Mouse (Mus musculus) kidney, embryonic 16.5 days (tissue): ENCODE data around the gene Gm10803. TPM values are rescaled to one million over a fixed set of nuclear protein-coding genes. Genes with fewer than 3 reads are reported as not detected.

Source experiments
- ATAC-seq: fragments of 200-750 bp; cut with Nextera tagmentation; 2 replicates; pipeline ENCODE4 v1.8.0; 2017; ENCODE audit warnings: moderate TSS enrichment; ENCODE audit not compliant: low FRiP score, low TSS enrichment
- H3K27ac ChIP-seq: fragments of 300-500 bp; sonication (generic); 2 replicates; pipeline ENCODE4 v1.5.1; 2014; ENCODE audit warnings: low read length
- H3K27me3 ChIP-seq: fragments of 300-500 bp; sonication (generic); 2 replicates; pipeline ENCODE4 v1.6.1; 2014; ENCODE audit warnings: low read length, control low read depth, mixed read lengths; ENCODE audit not compliant: insufficient read depth
- H3K36me3 ChIP-seq: fragments of 300-500 bp; sonication (generic); 2 replicates; pipeline ENCODE4 v1.6.1; 2014; ENCODE audit warnings: low read length, control low read depth, mixed read lengths; ENCODE audit not compliant: insufficient read depth
- H3K4me1 ChIP-seq: fragments of 300-500 bp; sonication (generic); 2 replicates; pipeline ENCODE4 v1.6.1; 2014; ENCODE audit warnings: low read length, control low read depth, mixed read lengths; ENCODE audit not compliant: insufficient read depth
- H3K4me2 ChIP-seq: fragments of 300-500 bp; sonication (generic); replicated peaks from 2 replicates; pipeline ENCODE4 v1.6.1; 2014; ENCODE audit warnings: low read depth, low read length
- H3K4me3 ChIP-seq: fragments of 300-500 bp; sonication (generic); 2 replicates; pipeline ENCODE4 v1.5.1; 2014; ENCODE audit warnings: mild to moderate bottlenecking, low read length
- H3K9ac ChIP-seq: fragments of 300-500 bp; sonication (generic); replicated peaks from 2 replicates; pipeline ENCODE4 v1.6.1; 2014; ENCODE audit warnings: low read length
- H3K9me3 ChIP-seq: fragments of 300-500 bp; sonication (generic); 2 replicates; pipeline ENCODE4 v1.6.1; 2016; ENCODE audit warnings: low read length, control low read depth
- WGBS: fragments of 180-500 bp; shearing (Covaris S2); extraction: QIAGEN DNeasy Blood & Tissue Kit; methylation state at CpG from one replicate; pipeline ENCODE4 v1.1.7; 2014; 5-methylcytosine and 5-hydroxymethylcytosine counted together
- polyA plus RNA-seq: library from polyadenylated mRNA; unstranded; fragments of >200 nt; fragmentation: Nextera tagmentation; extraction: Ambion mirVana; gene quantifications from 2 replicates; pipeline ENCODE4 v1.2.1, GENCODE M21; 2015

Gm10803 gene
- polyA plus RNA-seq, 1 experiment from 2014 or later, result not detected

GRCm38 (mm10) chr2:93537385-93537967 is 22.9 kb upstream of the Gm10803 start:
- Histone ChIP-seq H3K27ac (no peak overlapping the region), H3K4me1 (no peaks in the 10 kb centered on the region)
- WGBS, result 64% methylated on average over 3 of the region's 3 CpGs

GRCm38 (mm10) chr2:93538140-93538539 is 22.2 kb upstream of the Gm10803 start:
- 15% methylated on average over 6 of the region's 6 CpGs for WGBS
- Histone ChIP-seq H3K9ac (no peak overlapping the region), H3K4me2 (no peak overlapping the region), H3K9me3 (no peaks in the 10 kb centered on the region), H3K27me3 (no peaks in the 10 kb centered on the region), H3K27ac (no peak overlapping the region), H3K4me3 (no peak overlapping the region), H3K36me3 (no peaks in the 10 kb centered on the region), H3K4me1 (no peaks in the 10 kb centered on the region)
- no peak for ATAC-seq

More at GRCm38 (mm10) chr2:93537385-93537967, 22.9 kb upstream of the Gm10803 start:
- ATAC-seq, result no peak
- no peaks in the 10 kb centered on the region for H3K36me3 ChIP-seq
- H3K27me3 ChIP-seq, result no peaks in the 10 kb centered on the region
- H3K4me3 ChIP-seq, result no peak overlapping the region
- H3K4me2 ChIP-seq, result no peak overlapping the region
- no peaks in the 10 kb centered on the region for H3K9me3 ChIP-seq
- H3K9ac ChIP-seq, result no peak overlapping the region

GRCm38 (mm10) chr2:93541771-93542170 is 18.6 kb upstream of the Gm10803 start:
- no peak overlapping the region for H3K4me2 ChIP-seq
- H3K9me3 ChIP-seq, result no peaks in the 10 kb centered on the region
- no peaks in the 10 kb centered on the region for H3K27me3 ChIP-seq
- H3K4me1 ChIP-seq, result no peaks in the 10 kb centered on the region
- WGBS, result 87% methylated on average over 2 of the region's 2 CpGs
- no peak overlapping the region for H3K27ac ChIP-seq
- no peak overlapping the region for H3K4me3 ChIP-seq
- H3K36me3 ChIP-seq, result no peaks in the 10 kb centered on the region
- H3K9ac ChIP-seq, result no peak overlapping the region
- ATAC-seq, result no peak

- 74% methylated on average over 10 of the region's 10 CpGs for WGBS
- no peak overlapping the region for H3K27ac ChIP-seq
These were observed 7.5 kb upstream of the Gm10803 start for GRCm38 (mm10) chr2:93552676-93553521.

GRCm38 (mm10) chr2:93553905-93554304 is 6.5 kb upstream of the Gm10803 start:
- H3K4me3 ChIP-seq, result no peak overlapping the region
- H3K9me3 ChIP-seq, result no peaks in the 10 kb centered on the region
- no peak overlapping the region for H3K9ac ChIP-seq
- H3K27me3 ChIP-seq, result no peaks in the 10 kb centered on the region
- no peaks in the 10 kb centered on the region for H3K4me1 ChIP-seq
- no peak overlapping the region for H3K27ac ChIP-seq
- ATAC-seq, result no peak
- no peaks in the 10 kb centered on the region for H3K36me3 ChIP-seq
- WGBS, result 57% methylated on average over 5 of the region's 5 CpGs
- no peak overlapping the region for H3K4me2 ChIP-seq

More at GRCm38 (mm10) chr2:93552676-93553521, 7.5 kb upstream of the Gm10803 start:
- no peaks in the 10 kb centered on the region for H3K36me3 ChIP-seq
- no peak for ATAC-seq
- H3K27me3 ChIP-seq, result no peaks in the 10 kb centered on the region
- no peaks in the 10 kb centered on the region for H3K9me3 ChIP-seq
- no peaks in the 10 kb centered on the region for H3K4me1 ChIP-seq
- no peak overlapping the region for H3K4me3 ChIP-seq
- no peak overlapping the region for H3K9ac ChIP-seq
- H3K4me2 ChIP-seq, result no peak overlapping the region

GRCm38 (mm10) chr2:93565647-93566046 is 5.3 kb downstream of the Gm10803 start:
- Histone ChIP-seq H3K4me1 (no peaks in the 10 kb centered on the region), H3K4me2 (no peak overlapping the region), H3K9ac (no peak overlapping the region), H3K9me3 (no peaks in the 10 kb centered on the region), H3K27ac (no peak overlapping the region), H3K27me3 (no peaks in the 10 kb centered on the region), H3K4me3 (no peak overlapping the region), H3K36me3 (no peaks in the 10 kb centered on the region)
- WGBS, result 42% methylated on average over 6 of the region's 6 CpGs
- no peak for ATAC-seq

GRCm38 (mm10) chr2:93567675-93568074 is 7.3 kb downstream of the Gm10803 start:
- WGBS, result 49% methylated on average over 7 of the region's 7 CpGs
- Histone ChIP-seq H3K9me3 (no peaks in the 10 kb centered on the region), H3K4me3 (no peak overlapping the region), H3K27me3 (no peaks in the 10 kb centered on the region), H3K4me1 (no peaks in the 10 kb centered on the region), H3K9ac (no peak overlapping the region), H3K27ac (no peak overlapping the region), H3K36me3 (no peaks in the 10 kb centered on the region), H3K4me2 (no peak overlapping the region)
- ATAC-seq, result no peak

- Histone ChIP-seq H3K36me3 (no peaks in the 10 kb centered on the region), H3K9me3 (no peaks in the 10 kb centered on the region), H3K4me2 (no peak overlapping the region), H3K9ac (no peak overlapping the region), H3K27ac (no peak overlapping the region), H3K4me3 (no peak overlapping the region), H3K27me3 (no peaks in the 10 kb centered on the region), H3K4me1 (no peaks in the 10 kb centered on the region)
- WGBS, result 56% methylated on average over 5 of the region's 5 CpGs
- ATAC-seq, result no peak
These were observed 12.2 kb downstream of the Gm10803 start for GRCm38 (mm10) chr2:93572565-93572964.

GRCm38 (mm10) chr2:93581271-93581670 is 20.9 kb downstream of the Gm10803 start:
- 56% methylated on average over 3 of the region's 3 CpGs for WGBS
- Histone ChIP-seq H3K27ac (no peak overlapping the region), H3K9me3 (no peaks in the 10 kb centered on the region), H3K4me2 (no peak overlapping the region), H3K4me3 (no peak overlapping the region), H3K36me3 (no peaks in the 10 kb centered on the region), H3K27me3 (no peaks in the 10 kb centered on the region), H3K9ac (no peak overlapping the region), H3K4me1 (peaks cover 8% of the 10 kb centered on the region)
- no peak for ATAC-seq

- Histone ChIP-seq H3K27me3 (peaks cover 10% of the 10 kb centered on the region), H3K4me3 (no peak overlapping the region), H3K4me2 (no peak overlapping the region), H3K9me3 (no peaks in the 10 kb centered on the region), H3K27ac (no peak overlapping the region), H3K4me1 (peaks cover 8% of the 10 kb centered on the region), H3K9ac (no peak overlapping the region), H3K36me3 (no peaks in the 10 kb centered on the region)
- ATAC-seq, result no peak
- WGBS, result 65% methylated on average over 1 of the region's 1 CpGs
These were observed 25.5 kb downstream of the Gm10803 start for GRCm38 (mm10) chr2:93585821-93586220.
